Mouse (Mus musculus) mouse embryonic stem cell (cell line): ENCODE measurements around the gene Tmem151a.

ENCODE experiments used
- in situ Hi-C, 2 experiments: fragments of 300-500 bp; cut with MboI; formaldehyde crosslinking; loops; 1 replicate in 1 of 2; 3 replicates in 1 of 2; pipeline ENCODE4 v1.14.3; 2019 to 2020; ENCODE audit warnings: low sequenced_read_pairs in 2 of 2, low pct_unique_long_range_greater_than_20kb in 1 of 2, mixed read lengths in 1 of 2; ENCODE audit not compliant: unreplicated experiment in 1 of 2

The Tmem151a gene

DNA sequence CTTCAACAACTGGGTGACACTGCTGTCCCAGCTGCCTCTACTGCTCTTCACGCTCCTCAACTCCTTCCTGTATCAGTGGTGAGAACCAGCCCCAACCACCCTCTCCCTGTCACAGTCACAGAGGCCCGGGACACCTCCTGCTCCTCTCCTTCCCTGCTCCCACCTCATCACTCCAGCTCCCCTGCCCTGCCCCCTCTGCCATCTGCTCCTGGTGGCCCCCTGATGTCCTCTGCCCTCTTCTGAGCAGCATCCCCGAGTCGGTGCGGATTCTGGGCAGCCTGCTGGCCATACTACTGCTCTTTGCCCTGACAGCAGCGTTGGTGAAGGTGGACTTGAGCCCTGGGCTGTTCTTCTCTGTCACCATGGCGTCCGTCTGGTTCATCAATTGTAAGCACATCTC is 59.2 kb downstream of the Tmem151a start:
- in situ Hi-C loops, result no loop called here

DNA sequence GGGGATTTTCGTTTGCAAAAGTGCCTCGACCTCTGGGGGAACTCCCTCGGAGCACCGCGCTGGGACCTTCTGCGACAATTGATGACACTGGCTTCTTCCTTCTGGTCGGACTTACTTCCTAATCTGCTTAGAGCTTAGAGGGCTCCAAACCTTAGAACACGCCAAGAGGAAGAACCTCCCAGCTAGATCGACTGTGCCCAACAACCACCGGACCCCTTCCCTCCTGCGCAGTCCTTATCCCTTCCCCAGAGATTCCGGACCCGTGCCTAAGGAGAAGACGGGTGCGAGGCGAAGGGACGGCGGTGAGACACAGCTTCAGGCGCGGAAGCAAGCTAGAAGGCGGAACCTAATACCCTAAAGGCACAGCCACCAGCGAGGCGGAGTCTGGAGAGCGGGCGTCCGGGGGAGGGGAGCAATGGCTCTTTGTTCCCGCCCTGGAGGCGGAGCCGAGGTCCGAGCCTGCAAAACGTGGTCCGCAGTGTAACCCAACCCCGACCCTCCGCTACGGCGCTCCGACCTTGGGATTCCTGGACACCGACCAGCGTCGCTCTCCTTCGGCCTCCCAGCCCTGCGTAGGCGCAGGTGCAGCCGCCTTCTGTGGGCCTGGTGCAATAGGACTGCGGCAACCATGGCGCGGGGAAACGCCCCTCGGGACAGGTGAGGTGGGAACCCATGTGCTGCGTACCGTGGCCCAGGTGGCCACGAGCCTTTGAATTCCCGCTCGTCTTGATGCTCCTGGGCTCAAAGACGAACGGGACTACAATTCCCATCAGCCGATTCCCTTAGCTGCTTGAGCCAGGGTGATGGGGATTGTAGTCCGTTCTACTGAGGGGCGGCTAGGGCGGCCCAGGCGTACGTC is 61.5 kb downstream of the Tmem151a start, which contains the start of gene Slc29a2:
Gene Slc29a2, plus strand, starts transcription at position 240 of the 859 bp plus-strand sequence.
- in situ Hi-C loops, result no loop called here

GRCm38 (mm10) chr19:5021416-5021815 is 63.9 kb downstream of the Tmem151a start:
- in situ Hi-C loops, result no loop called here
